Mouse (Mus musculus) ES-E14 (cell line): ENCODE data around the gene Ell3. TPM values are rescaled to one million over a fixed set of nuclear protein-coding genes. Genes with fewer than 3 reads are reported as not detected.
A peak's percentile ranks its signal among the peaks of the same experiment; 100 is the strongest.

Source experiments
- DNase-seq: peaks from one replicate; pipeline ENCODE4 v3.0.0-alpha.2; 2013; ENCODE audit warnings: low read depth, low spot score
- H3K27ac ChIP-seq: 2 replicates; pipeline ENCODE4 v1.5.1; 2012; ENCODE audit warnings: low read depth, mild to moderate bottlenecking, low read length, moderate library complexity, mixed read lengths; ENCODE audit not compliant: poor library complexity, insufficient read depth, severe bottlenecking
- H3K36me3 ChIP-seq: 2 replicates; pipeline ENCODE4 v1.6.1; 2012; ENCODE audit warnings: mild to moderate bottlenecking, low read length, moderate library complexity, mixed read lengths; ENCODE audit not compliant: control insufficient read depth, poor library complexity, insufficient read depth, severe bottlenecking
- H3K4me1 ChIP-seq, 2 experiments: fragments of 150-350 bp in 1 of 2; sonication (generic) in 1 of 2; 2 replicates each; pipeline ENCODE4 v1.6.1; 2012; ENCODE audit warnings: low read length in 2 of 2, mild to moderate bottlenecking in 1 of 2, mixed read lengths in 1 of 2; ENCODE audit not compliant: control insufficient read depth in 2 of 2, insufficient read depth in 2 of 2, poor library complexity in 1 of 2
- H3K4me3 ChIP-seq, 2 experiments: fragments of 150-350 bp in 1 of 2; sonication (generic) in 1 of 2; 2 replicates each; pipeline ENCODE4 v1.5.1; 2012; ENCODE audit warnings: low read length in 2 of 2, low read depth in 1 of 2, mild to moderate bottlenecking in 1 of 2, mixed read lengths in 1 of 2; ENCODE audit not compliant: insufficient read depth in 1 of 2, poor library complexity in 1 of 2, severe bottlenecking in 1 of 2
- H3K9ac ChIP-seq: 2 replicates; pipeline ENCODE4 v1.6.1; 2012; ENCODE audit warnings: low read depth, mild to moderate bottlenecking, low read length, mixed read lengths; ENCODE audit not compliant: poor library complexity, insufficient read depth, severe bottlenecking
- H3K9me3 ChIP-seq: fragments of 150-350 bp; sonication (generic); 2 replicates; pipeline ENCODE4 v1.6.1; 2012; ENCODE audit warnings: low read depth, mild to moderate bottlenecking, low read length; ENCODE audit not compliant: control insufficient read depth, insufficient read depth
- CHD2 ChIP-seq: IDR thresholded peaks from 2 replicates; pipeline ENCODE4 v1.6.1; 2014; ENCODE audit warnings: mild to moderate bottlenecking, low read depth, low read length, inconsistent platforms
- HCFC1 ChIP-seq: IDR thresholded peaks from 2 replicates; pipeline ENCODE4 v1.6.1; 2012; ENCODE audit warnings: low read length, inconsistent platforms, borderline replicate concordance; ENCODE audit not compliant: insufficient read depth
- MAFK ChIP-seq: IDR thresholded peaks from 2 replicates; pipeline ENCODE4 v1.6.1; 2014; ENCODE audit warnings: mild to moderate bottlenecking, low read depth, low read length, inconsistent platforms; ENCODE audit not compliant: insufficient read depth
- ZC3H11A ChIP-seq: IDR thresholded peaks from 2 replicates; pipeline ENCODE4 v1.6.1; 2012; ENCODE audit warnings: low read depth, mild to moderate bottlenecking, inconsistent platforms, low read length, borderline replicate concordance
- ZNF384 ChIP-seq: IDR thresholded peaks from 2 replicates; pipeline ENCODE4 v1.6.1; 2012; ENCODE audit warnings: low read depth, low read length, inconsistent platforms
- in situ Hi-C, 2 experiments: fragments of 600-800 bp; cut with MboI; formaldehyde crosslinking; loops; one replicate each; pipeline ENCODE4 v1.15.1; 2025; ENCODE audit warnings: low sequenced_read_pairs in 2 of 2, inconsistent platforms in 1 of 2; ENCODE audit not compliant: unreplicated experiment in 2 of 2
- total RNA-seq: library from RNA; depleted of rRNA; stranded (reverse); fragments of 300-350 nt; gene quantifications from 2 replicates; pipeline ENCODE4 v1.2.3, GENCODE M21; 2012; rRNA removed

Ell3 gene
- total RNA-seq, 1 experiment, result 7.5 TPM

DNA sequence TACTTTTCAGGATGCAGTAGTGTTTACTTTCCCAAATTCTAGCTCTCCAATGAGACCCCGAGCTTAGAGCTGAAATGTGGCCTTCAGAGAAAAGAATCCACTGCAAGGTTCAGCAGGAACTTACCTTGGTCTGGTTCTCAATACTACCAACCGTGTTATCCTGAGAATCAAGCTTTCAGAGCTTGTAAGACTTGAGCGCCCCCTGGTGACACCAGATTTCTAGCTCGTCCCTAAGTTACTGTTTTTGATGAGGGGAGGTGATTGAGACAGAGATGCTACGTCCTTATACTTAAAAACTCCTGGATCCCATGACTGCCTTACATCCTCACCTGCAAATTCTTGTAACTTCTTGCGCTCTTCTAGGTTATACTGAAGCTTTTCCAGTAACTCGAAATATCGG, 47.5 kb downstream of the Ell3 start:
- Histone ChIP-seq H3K9ac (no peak overlapping the region), H3K27ac (no peak overlapping the region), H3K36me3 (no peaks in the 10 kb centered on the region), H3K4me3 (no peak overlapping the region), H3K9me3 (no peaks in the 10 kb centered on the region), H3K4me1 (no peaks in the 10 kb centered on the region)
- in situ Hi-C loops, result loop anchor here in 1 of 2 experiments (10.0 kb wide), 1 partner anchor 222 kb away; the partner anchor contains the start of genes Tubgcp4 and Zscan29
- peak; percentile 78 for DNase-seq
- TF ChIP-seq CHD2 (no peak), MAFK (no peak), ZNF384 (no peak), HCFC1 (no peak), ZC3H11A (peak; percentile 55; the same call in 1 of the 2 replicates)

Other genes starting within 250 kb of the Ell3 start
- gene Trp53bp1, start 172.9 kb downstream of the Ell3 start, total RNA-seq, result 47.6 and 63.3 TPM in 2 replicates
- 4.3 and 4.4 TPM in 2 replicates for gene Map1a, start 154.7 kb downstream of the Ell3 start, total RNA-seq
- 7.6 and 8.8 TPM in 2 replicates for gene Ppip5k1, start 88.9 kb downstream of the Ell3 start, total RNA-seq
- 8.3 and 11.3 TPM in 2 replicates for gene Ckmt1, start 86.6 kb downstream of the Ell3 start, total RNA-seq
- 0.09 TPM in 1 of 2 replicates, not detected in the other for gene Strc, start 57.1 kb downstream of the Ell3 start, total RNA-seq
- gene Pdia3, start 30.5 kb downstream of the Ell3 start, total RNA-seq, result 209 and 251 TPM in 2 replicates
- 3.3 and 3.7 TPM in 2 replicates for gene Catsper2, start 30.5 kb downstream of the Ell3 start, total RNA-seq
- 428 and 459 TPM in 2 replicates for gene Serf2, start 4.9 kb upstream of the Ell3 start, total RNA-seq
- gene Hypk, start 9.0 kb upstream of the Ell3 start, total RNA-seq, result 21.5 and 22.0 TPM in 2 replicates
- gene Serinc4, start 12.5 kb upstream of the Ell3 start, total RNA-seq, result 0.90 and 1.5 TPM in 2 replicates
- 15.8 and 23.2 TPM in 2 replicates for gene Mfap1b, start 29.8 kb upstream of the Ell3 start, total RNA-seq
- 20.6 and 27.8 TPM in 2 replicates for gene Mfap1a, start 62.4 kb upstream of the Ell3 start, total RNA-seq
- gene Wdr76, start 62.4 kb upstream of the Ell3 start, total RNA-seq, result 19.9 and 21.5 TPM in 2 replicates